Mouse (Mus musculus) liver, embryonic 15.5 days (tissue): ENCODE results near the gene Rgs6. TPM values are rescaled to one million over a fixed set of nuclear protein-coding genes. Genes with fewer than 3 reads are reported as not detected.

Experiments used
- ATAC-seq: fragments of 200-750 bp; cut with Nextera tagmentation; 2 replicates; pipeline ENCODE4 v1.8.0; 2017; ENCODE audit warnings: moderate number of reproducible peaks, mild to moderate bottlenecking, moderate library complexity; ENCODE audit not compliant: insufficient read depth
- H3K27ac ChIP-seq: fragments of 300-500 bp; sonication (generic); replicated peaks from 2 replicates; pipeline ENCODE4 v1.5.1; 2015; ENCODE audit warnings: mild to moderate bottlenecking, inconsistent platforms
- H3K27me3 ChIP-seq: fragments of 300-500 bp; sonication (generic); 2 replicates; pipeline ENCODE4 v1.6.1; 2015; ENCODE audit warnings: mild to moderate bottlenecking, inconsistent platforms
- H3K36me3 ChIP-seq: fragments of 300-500 bp; sonication (generic); replicated peaks from 2 replicates; pipeline ENCODE4 v1.6.1; 2015; ENCODE audit warnings: moderate library complexity, mild to moderate bottlenecking, inconsistent platforms
- H3K4me1 ChIP-seq: fragments of 300-500 bp; sonication (generic); replicated peaks from 2 replicates; pipeline ENCODE4 v1.6.1; 2015; ENCODE audit warnings: inconsistent platforms
- H3K4me2 ChIP-seq: fragments of 300-500 bp; sonication (generic); 2 replicates; pipeline ENCODE4 v1.6.1; 2015; ENCODE audit warnings: moderate library complexity, mild to moderate bottlenecking, inconsistent platforms
- H3K4me3 ChIP-seq: fragments of 300-500 bp; sonication (generic); replicated peaks from 2 replicates; pipeline ENCODE4 v1.5.1; 2015; ENCODE audit warnings: mild to moderate bottlenecking, inconsistent platforms
- H3K9ac ChIP-seq: fragments of 300-500 bp; sonication (generic); 2 replicates; pipeline ENCODE4 v1.6.1; 2015; ENCODE audit warnings: moderate library complexity, mild to moderate bottlenecking, inconsistent platforms
- H3K9me3 ChIP-seq: fragments of 300-500 bp; sonication (generic); replicated peaks from 2 replicates; pipeline ENCODE4 v1.6.1; 2016; ENCODE audit warnings: inconsistent platforms
- WGBS: fragments of 180-500 bp; shearing (Covaris S2); methylation state at CpG from one replicate; pipeline ENCODE4 v1.1.7; 2015; ENCODE audit warnings: mixed read lengths; ENCODE audit not compliant: insufficient replicate concordance; 5-methylcytosine and 5-hydroxymethylcytosine counted together
- polyA plus RNA-seq: library from polyadenylated mRNA; unstranded; fragments of >200 nt; fragmentation: Nextera tagmentation; extraction: Ambion mirVana; gene quantifications from 2 replicates; pipeline ENCODE4 v1.2.1, GENCODE M21; 2015

The Rgs6 gene
- polyA plus RNA-seq, 1 experiment from 2014 or later, result 0.10 TPM

DNA sequence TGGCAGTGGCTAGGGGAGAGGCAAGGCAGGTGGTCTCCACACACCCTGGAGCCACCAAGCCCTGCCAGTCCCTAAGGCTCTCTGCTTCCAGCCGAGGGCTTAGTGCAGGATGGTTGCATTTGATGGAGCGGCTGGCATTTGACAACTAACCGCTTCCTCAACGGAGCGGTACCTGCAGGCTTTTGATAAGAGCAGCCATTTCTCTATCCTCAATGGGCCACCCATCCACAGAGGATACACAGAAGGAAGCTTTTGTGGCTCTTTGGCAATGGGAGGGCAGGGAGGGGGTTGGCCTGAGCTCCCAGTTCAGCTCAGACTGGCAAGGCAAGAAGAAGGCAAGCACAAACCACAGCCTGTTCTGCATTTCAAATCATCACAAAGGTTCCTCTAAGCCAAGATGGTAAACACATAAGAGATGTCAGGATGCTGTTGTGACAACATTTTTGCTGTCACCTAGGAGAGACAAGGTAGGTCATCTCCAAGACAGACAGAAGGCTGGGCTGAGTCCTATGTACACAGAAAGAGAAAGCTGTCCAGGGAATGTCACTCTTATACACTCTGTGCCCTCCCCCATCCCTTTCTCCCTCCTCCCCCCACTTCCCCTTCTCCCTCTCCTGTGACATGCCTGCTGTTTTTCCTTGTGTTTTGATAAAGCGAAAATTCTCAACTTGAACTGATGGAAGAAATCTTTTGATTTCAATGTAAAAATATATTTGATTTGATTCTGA lies 525.0 kb downstream of the Rgs6 start:
- Histone ChIP-seq H3K4me1 (peaks cover 41% of the 10 kb centered on the region), H3K4me3 (peak overlapping the region; percentile 9; the same call in 1 of the 2 replicates), H3K36me3 (no peaks in the 10 kb centered on the region), H3K27me3 (no peaks in the 10 kb centered on the region), H3K27ac (peak overlapping the region; percentile 87), H3K9ac (peak overlapping the region; percentile 45; the same call in 1 of the 2 replicates), H3K9me3 (no peaks in the 10 kb centered on the region), H3K4me2 (peak overlapping the region; percentile 67)
- peak; percentile 92 for ATAC-seq
- WGBS, result 20% methylated on average over 6 of the region's 6 CpGs

DNA sequence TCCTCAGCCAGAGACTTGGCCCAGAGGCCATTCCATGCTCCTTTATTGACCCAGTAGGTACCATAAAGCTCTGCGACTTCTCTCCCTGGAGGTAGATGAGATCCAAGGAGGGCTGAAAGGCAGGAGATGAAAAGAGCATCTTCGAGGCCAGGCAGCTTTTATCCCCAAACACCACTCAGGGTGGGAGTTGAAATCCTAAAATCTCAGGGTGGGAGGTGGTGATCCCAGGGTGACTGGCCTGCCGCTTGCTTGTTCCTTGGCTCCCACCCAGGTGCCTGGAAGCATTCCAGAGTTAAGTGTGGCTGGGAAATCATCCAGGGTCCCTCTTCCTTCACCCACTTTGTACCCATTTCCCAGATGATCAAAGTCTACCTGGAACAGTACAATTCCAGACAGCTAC lies 525.9 kb downstream of the Rgs6 start:
- Histone ChIP-seq H3K27ac (peak overlapping the region; percentile 87), H3K4me1 (peaks cover 41% of the 10 kb centered on the region), H3K36me3 (no peaks in the 10 kb centered on the region), H3K9me3 (no peaks in the 10 kb centered on the region), H3K9ac (0 out of 2 replicates have a peak overlapping the region, but pooled peaks have one; percentile 27), H3K4me3 (no peak overlapping the region), H3K4me2 (0 out of 2 replicates have a peak overlapping the region, but pooled peaks have one; percentile 2), H3K27me3 (no peaks in the 10 kb centered on the region)
- ATAC-seq, result no peak
- WGBS, result 57% methylated on average over 3 of the region's 3 CpGs

DNA sequence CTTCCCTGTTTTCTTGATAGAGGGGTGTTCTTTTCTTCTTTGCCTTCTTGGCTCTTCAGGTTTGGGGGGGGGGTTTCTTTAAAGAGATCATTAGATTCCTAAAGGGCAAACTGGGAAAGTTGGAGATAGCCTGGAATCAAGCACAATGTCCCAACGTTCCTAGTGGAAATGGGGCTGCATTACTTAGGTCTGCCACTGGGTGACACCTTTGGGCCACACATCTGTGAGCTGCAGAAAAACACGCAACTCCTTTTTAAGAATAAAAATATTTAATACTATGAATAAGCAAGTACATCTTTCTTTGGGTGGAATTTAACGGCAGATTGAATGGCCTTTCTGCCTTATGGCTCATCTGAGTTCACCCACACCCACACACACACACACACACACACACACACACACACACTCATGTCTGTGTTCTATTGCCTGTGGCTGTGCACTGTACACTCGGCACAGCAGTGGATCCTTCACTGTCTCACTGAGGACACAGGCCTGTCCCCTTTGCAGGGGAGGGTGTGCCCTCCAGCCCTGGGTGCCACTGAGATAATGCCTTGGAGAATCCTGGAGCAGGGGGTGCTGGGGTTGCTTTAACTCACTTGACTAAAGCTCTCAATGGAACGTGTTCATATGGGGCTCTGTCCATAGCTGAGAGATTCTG lies 526.4 kb downstream of the Rgs6 start:
- H3K4me3 ChIP-seq, result no peak overlapping the region
- whole genome bisulfite sequencing, result 26% methylated on average over 5 of the region's 5 CpGs
- no peak for ATAC-seq
- peaks cover 41% of the 10 kb centered on the region for H3K4me1 ChIP-seq
- no peaks in the 10 kb centered on the region for H3K9me3 ChIP-seq
- no peaks in the 10 kb centered on the region for H3K27me3 ChIP-seq
- H3K36me3 ChIP-seq, result no peaks in the 10 kb centered on the region
- peak overlapping the region; percentile 87 for H3K27ac ChIP-seq
- H3K9ac ChIP-seq, result no peak overlapping the region
- H3K4me2 ChIP-seq, result no peak overlapping the region

DNA sequence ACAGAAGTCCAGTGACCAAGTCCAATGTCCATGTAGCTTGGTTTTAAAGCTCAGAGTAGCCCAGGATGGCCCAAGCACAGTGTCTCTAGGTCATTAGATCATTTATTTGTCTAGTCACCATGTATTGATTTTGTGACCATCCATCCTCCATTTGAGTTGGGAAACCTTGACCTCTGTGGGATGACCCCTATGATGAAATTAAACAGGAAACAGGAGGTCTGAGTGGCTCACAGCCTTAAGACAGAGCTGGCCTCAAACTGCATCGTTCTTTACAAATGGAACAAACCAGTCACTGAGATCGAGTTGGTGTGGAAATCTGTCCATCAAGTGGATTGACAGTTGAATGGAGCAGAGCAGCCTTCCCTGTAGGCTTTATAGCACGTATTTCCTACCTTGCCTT lies 536.0 kb downstream of the Rgs6 start:
- Histone ChIP-seq H3K4me1 (no peaks in the 10 kb centered on the region; the same call in none of the 2 replicates), H3K4me3 (no peak overlapping the region), H3K9ac (no peak overlapping the region), H3K27ac (0 out of 2 replicates have a peak overlapping the region, but pooled peaks have one; percentile 14), H3K36me3 (no peaks in the 10 kb centered on the region), H3K27me3 (no peaks in the 10 kb centered on the region), H3K9me3 (no peaks in the 10 kb centered on the region), H3K4me2 (no peak overlapping the region)
- WGBS, result 23% methylated on average over 3 of the region's 3 CpGs
- ATAC-seq, result peak; percentile 47; the same call in 1 of the 2 replicates

DNA sequence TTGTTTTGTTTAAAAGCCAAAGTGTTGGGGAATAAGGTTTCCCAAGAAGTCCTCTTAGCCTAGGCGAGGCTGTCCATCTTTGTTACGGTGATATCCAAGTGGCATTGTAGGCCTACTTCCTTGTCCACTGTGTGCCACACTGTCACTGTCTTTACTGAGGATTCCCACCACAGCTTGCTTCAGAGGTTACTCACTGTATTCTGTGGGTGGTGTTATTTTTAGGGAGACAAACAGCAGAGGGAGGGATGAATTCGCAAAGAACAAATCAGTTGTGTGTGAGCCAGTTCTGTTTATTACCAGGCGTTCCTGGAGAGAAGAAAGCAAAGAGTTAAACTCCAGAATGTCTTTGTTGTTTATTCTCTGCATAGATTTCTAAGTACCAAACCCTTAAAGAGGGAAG lies 537.2 kb downstream of the Rgs6 start:
- ATAC-seq, result no peak
- no peak overlapping the region for H3K4me2 ChIP-seq
- H3K27ac ChIP-seq, result no peak overlapping the region
- no peaks in the 10 kb centered on the region for H3K9me3 ChIP-seq
- 70% methylated on average over 4 of the region's 4 CpGs for WGBS
- no peak overlapping the region for H3K4me3 ChIP-seq
- H3K36me3 ChIP-seq, result no peaks in the 10 kb centered on the region
- H3K4me1 ChIP-seq, result no peaks in the 10 kb centered on the region; the same call in none of the 2 replicates
- no peak overlapping the region for H3K9ac ChIP-seq
- H3K27me3 ChIP-seq, result no peaks in the 10 kb centered on the region

DNA sequence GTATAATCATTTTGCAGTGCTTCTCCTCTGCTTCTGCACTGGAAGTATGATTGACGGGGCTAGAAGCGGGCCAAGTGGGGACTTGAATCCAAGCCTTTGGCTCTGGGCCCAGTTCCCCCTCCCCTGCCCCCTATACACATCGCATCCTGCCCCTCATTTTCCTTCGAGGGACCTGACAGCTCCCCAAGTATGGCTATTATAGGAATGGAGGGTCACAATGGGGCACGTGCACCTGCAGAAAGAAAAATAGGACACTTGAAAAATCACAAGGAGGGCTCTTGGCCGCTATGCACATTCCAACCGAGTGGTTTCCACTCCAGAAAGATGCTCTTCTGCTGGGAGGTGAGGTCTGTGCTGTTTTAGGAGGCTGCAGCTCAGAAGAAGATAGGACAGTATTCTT lies 538.8 kb downstream of the Rgs6 start:
- Histone ChIP-seq H3K4me1 (no peaks in the 10 kb centered on the region; the same call in none of the 2 replicates), H3K4me2 (no peak overlapping the region), H3K9ac (no peak overlapping the region), H3K27me3 (no peaks in the 10 kb centered on the region), H3K4me3 (no peak overlapping the region), H3K27ac (no peak overlapping the region), H3K9me3 (no peaks in the 10 kb centered on the region), H3K36me3 (no peaks in the 10 kb centered on the region)
- no peak for ATAC-seq
- 69% methylated on average over 7 of the region's 7 CpGs for WGBS

DNA sequence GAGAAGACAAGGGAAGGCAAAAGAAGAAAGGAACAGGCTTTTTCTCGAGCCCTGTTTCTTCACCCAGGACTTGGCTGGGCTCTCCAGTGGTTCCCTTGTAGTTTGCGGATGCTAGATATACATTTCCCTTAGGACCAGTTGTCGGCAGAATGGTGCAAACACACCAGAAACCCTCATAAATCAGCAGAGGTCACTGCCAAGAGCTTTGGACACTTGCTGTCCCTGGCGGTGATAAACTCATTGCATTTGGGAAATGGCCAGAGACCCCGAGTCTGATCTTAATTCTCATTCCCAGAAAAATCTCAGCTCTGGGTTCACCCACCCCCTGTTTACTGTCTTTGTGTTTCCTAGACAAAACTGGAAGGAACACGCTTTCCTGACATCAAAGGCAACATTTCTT lies 539.9 kb downstream of the Rgs6 start:
- Histone ChIP-seq H3K27ac (no peak overlapping the region), H3K36me3 (no peaks in the 10 kb centered on the region), H3K4me2 (no peak overlapping the region), H3K4me1 (no peaks in the 10 kb centered on the region; the same call in none of the 2 replicates), H3K4me3 (no peak overlapping the region), H3K9ac (no peak overlapping the region), H3K27me3 (no peaks in the 10 kb centered on the region), H3K9me3 (no peaks in the 10 kb centered on the region)
- WGBS, result 52% methylated on average over 6 of the region's 6 CpGs
- ATAC-seq, result no peak

DNA sequence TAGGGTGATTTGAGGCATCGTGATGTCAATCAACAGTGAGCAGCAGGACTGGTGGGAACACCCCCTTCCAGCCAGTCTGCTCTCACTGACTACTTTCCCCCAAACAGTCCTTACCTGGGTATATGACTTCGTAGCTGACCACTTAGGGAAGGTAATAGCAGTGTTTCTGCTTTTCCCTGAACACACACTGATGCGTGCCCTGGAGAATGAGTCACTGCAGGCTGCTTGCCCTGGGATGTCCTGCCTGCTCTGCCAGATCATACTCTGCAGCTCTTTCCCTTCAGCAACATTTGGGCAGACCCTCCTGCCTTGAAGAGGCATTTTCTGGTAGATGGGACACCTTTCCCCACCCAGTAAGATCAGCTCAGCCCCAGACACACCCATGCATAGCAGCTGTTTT lies 540.5 kb downstream of the Rgs6 start:
- Histone ChIP-seq H3K4me2 (no peak overlapping the region), H3K4me3 (no peak overlapping the region), H3K9me3 (no peaks in the 10 kb centered on the region), H3K4me1 (no peaks in the 10 kb centered on the region; the same call in none of the 2 replicates), H3K27me3 (no peaks in the 10 kb centered on the region), H3K36me3 (no peaks in the 10 kb centered on the region), H3K9ac (no peak overlapping the region), H3K27ac (no peak overlapping the region)
- 60% methylated on average over 2 of the region's 3 CpGs for WGBS
- ATAC-seq, result no peak

DNA sequence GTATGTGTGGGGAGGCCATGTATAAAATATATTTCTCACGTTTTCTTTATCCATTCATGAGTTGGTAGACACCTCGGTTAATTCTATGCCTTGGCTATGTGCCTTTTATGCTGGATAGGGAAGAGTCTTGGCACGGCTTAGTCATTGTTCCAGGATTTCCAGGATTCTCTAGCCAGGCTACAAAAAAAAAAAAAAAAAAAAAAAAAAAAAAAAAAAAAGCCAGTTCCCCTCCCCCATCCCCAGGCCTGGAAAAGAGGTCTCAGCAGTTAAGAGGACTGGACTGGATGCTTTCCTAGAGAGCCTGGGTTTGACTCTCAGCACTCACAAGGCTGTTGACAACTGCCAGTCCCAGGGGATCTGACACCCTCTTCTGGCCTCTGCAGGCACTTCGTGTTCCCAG lies 543.3 kb downstream of the Rgs6 start:
- Histone ChIP-seq H3K9me3 (no peaks in the 10 kb centered on the region), H3K27ac (no peak overlapping the region), H3K4me2 (no peak overlapping the region), H3K9ac (no peak overlapping the region), H3K27me3 (peaks cover 14% of the 10 kb centered on the region; the same call in 1 of the 2 replicates), H3K4me1 (no peaks in the 10 kb centered on the region), H3K36me3 (no peaks in the 10 kb centered on the region), H3K4me3 (no peak overlapping the region)
- 62% methylated on average over 4 of the region's 4 CpGs for WGBS
- no peak for ATAC-seq

DNA sequence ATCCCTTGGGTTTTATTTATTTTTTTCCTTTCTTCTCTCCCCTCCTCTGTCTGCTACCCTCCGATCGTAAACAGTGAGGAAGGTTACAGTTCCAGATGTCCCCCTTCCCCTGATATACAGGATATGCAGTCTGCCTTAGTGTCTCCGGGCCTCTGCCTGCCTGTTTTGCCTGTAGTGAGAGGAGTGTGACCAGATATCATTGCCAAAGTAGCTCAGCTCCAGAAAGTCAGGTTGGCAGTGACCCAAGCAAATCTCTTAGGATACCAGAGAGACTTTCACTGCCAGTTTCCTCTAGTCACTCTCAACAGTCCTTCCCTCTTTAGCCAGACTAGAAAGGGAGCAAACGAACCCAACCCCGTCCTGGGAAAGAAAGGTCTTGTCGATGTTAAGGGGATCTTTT lies 545.7 kb downstream of the Rgs6 start:
- no peak for ATAC-seq
- no peaks in the 10 kb centered on the region for H3K9me3 ChIP-seq
- H3K27ac ChIP-seq, result no peak overlapping the region
- peaks cover 14% of the 10 kb centered on the region; the same call in 1 of the 2 replicates for H3K27me3 ChIP-seq
- no peaks in the 10 kb centered on the region for H3K4me1 ChIP-seq
- no peaks in the 10 kb centered on the region for H3K36me3 ChIP-seq
- H3K4me2 ChIP-seq, result no peak overlapping the region
- 52% methylated on average over 6 of the region's 6 CpGs for WGBS
- H3K4me3 ChIP-seq, result no peak overlapping the region
- H3K9ac ChIP-seq, result no peak overlapping the region

DNA sequence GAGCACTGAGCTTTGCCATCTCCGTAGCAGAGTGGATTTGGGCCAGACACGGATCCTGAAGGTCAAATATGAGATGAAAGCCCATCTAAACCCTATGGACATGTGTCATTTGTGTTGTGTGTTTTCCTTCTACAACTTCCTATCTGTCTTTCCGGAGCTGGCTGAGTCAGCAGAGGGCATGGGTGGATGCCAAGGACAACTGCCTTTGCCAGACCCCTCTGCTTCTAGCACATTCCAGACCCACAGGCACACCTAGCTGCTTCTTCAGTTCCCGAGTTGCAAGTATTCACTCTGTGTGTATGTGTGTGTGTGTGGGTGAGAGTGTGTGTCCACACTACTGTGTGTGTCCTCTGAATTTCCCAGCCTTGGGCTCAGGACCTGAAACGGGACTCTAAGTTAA lies 547.9 kb downstream of the Rgs6 start:
- no peak overlapping the region for H3K9ac ChIP-seq
- peaks cover 14% of the 10 kb centered on the region; the same call in 1 of the 2 replicates for H3K27me3 ChIP-seq
- H3K4me1 ChIP-seq, result peaks cover 14% of the 10 kb centered on the region
- no peaks in the 10 kb centered on the region for H3K9me3 ChIP-seq
- no peak overlapping the region for H3K4me2 ChIP-seq
- 67% methylated on average over 5 of the region's 5 CpGs for WGBS
- no peak overlapping the region for H3K4me3 ChIP-seq
- no peaks in the 10 kb centered on the region for H3K36me3 ChIP-seq
- H3K27ac ChIP-seq, result no peak overlapping the region
- ATAC-seq, result no peak
